Mouse (Mus musculus) hindbrain, embryonic 12.5 days (tissue): ENCODE results near the gene Zfp536. TPM values are rescaled to one million over a fixed set of nuclear protein-coding genes. Genes with fewer than 3 reads are reported as not detected.

ENCODE experiments used
- polyA plus RNA-seq: library from polyadenylated mRNA; unstranded; fragments of >200 nt; fragmentation: Nextera tagmentation; extraction: Ambion mirVana; gene quantifications from 2 replicates; pipeline ENCODE4 v1.2.1, GENCODE M21; 2016

The Zfp536 gene
- polyA plus RNA-seq, 1 experiment from 2014 or later: 49.1 TPM

Other genes starting within 250 kb of the Zfp536 start
- gene Uri1, start 249.9 kb upstream of the Zfp536 start, polyA plus RNA-seq: 43.6 and 46.8 TPM in 2 replicates